Mouse (Mus musculus): ENCODE measurements at regions not wholly inside any gene's neighbourhood (a gene's known extent, or its start where the extent isn't known, plus 50 kb on each side); places are given as distances from the start of the nearest gene placed in this dataset.

- 52% methylated on average over 4 of the region's 4 CpGs for WGBS
- H3K9me3 ChIP-seq (ENCODE audit: low read length): no peaks in the 10 kb centered on the region
- no peak overlapping the region for H3K27ac ChIP-seq (ENCODE audit: low read length)
- H3K27me3 ChIP-seq (replicated peaks; ENCODE audit: insufficient read depth, low read length): no peaks in the 10 kb centered on the region
- H3K4me2 ChIP-seq (replicated peaks; ENCODE audit: low read depth, low read length): no peak overlapping the region
- H3K36me3 ChIP-seq (ENCODE audit: insufficient read depth, low read length): no peaks in the 10 kb centered on the region
- no peak overlapping the region for H3K9ac ChIP-seq (replicated peaks; ENCODE audit: low read depth)
- no peak for TF ChIP-seq EP300 (IDR thresholded peaks at IDR 0.05)
- TF ChIP-seq CTCF (IDR thresholded peaks at IDR 0.05): no peak
- H3K4me1 ChIP-seq (ENCODE audit: insufficient read depth, low read depth, low read length): no peaks in the 10 kb centered on the region
- ATAC-seq: no peak
- no peak overlapping the region for H3K4me3 ChIP-seq (ENCODE audit: low read depth, low read length)
- no peak for DNase-seq (ENCODE audit: low spot score)
Measured at GRCm38 (mm10) chr5:116735622-116736021, 144.0 kb upstream of the Srrm4 start.

- Histone ChIP-seq H3K4me1 (ENCODE audit: insufficient read depth, low read depth, low read length) (no peaks in the 10 kb centered on the region), H3K27ac (ENCODE audit: low read length) (no peak overlapping the region), H3K4me3 (ENCODE audit: low read depth, low read length) (no peak overlapping the region), H3K9ac (replicated peaks; ENCODE audit: low read depth) (no peak overlapping the region), H3K4me2 (replicated peaks; ENCODE audit: low read depth, low read length) (no peak overlapping the region), H3K36me3 (ENCODE audit: insufficient read depth, low read length) (no peaks in the 10 kb centered on the region), H3K9me3 (ENCODE audit: low read length) (no peaks in the 10 kb centered on the region), H3K27me3 (replicated peaks; ENCODE audit: insufficient read depth, low read length) (no peaks in the 10 kb centered on the region)
- no peak for ATAC-seq
- TF ChIP-seq CTCF (IDR thresholded peaks at IDR 0.05) (no peak), EP300 (IDR thresholded peaks at IDR 0.05) (no peak)
- WGBS: 83% methylated on average over 3 of the region's 3 CpGs
- DNase-seq (ENCODE audit: low spot score): no peak
Measured at GRCm38 (mm10) chr5:116731509-116731908, 139.9 kb upstream of the Srrm4 start.

GRCm38 (mm10) chr5:116719200-116719599 is 127.6 kb upstream of the Srrm4 start:
- no peak overlapping the region for H3K4me3 ChIP-seq (ENCODE audit: low read depth, low read length)
- ATAC-seq: no peak
- 50% methylated on average over 1 of the region's 1 CpGs for WGBS
- no peak overlapping the region for H3K27ac ChIP-seq (ENCODE audit: low read length)
- no peak overlapping the region for H3K4me2 ChIP-seq (replicated peaks; ENCODE audit: low read depth, low read length)
- no peaks in the 10 kb centered on the region for H3K36me3 ChIP-seq (ENCODE audit: insufficient read depth, low read length)
- no peaks in the 10 kb centered on the region for H3K27me3 ChIP-seq (replicated peaks; ENCODE audit: insufficient read depth, low read length)
- TF ChIP-seq CTCF (IDR thresholded peaks at IDR 0.05) (no peak), EP300 (IDR thresholded peaks at IDR 0.05) (no peak)
- H3K9me3 ChIP-seq (ENCODE audit: low read length): no peaks in the 10 kb centered on the region
- H3K4me1 ChIP-seq (ENCODE audit: insufficient read depth, low read depth, low read length): no peaks in the 10 kb centered on the region
- DNase-seq (ENCODE audit: low spot score): no peak
- no peak overlapping the region for H3K9ac ChIP-seq (replicated peaks; ENCODE audit: low read depth)

GRCm38 (mm10) chr5:116714256-116714655 is 122.6 kb upstream of the Srrm4 start:
- Histone ChIP-seq H3K4me2 (replicated peaks; ENCODE audit: low read depth, low read length) (no peak overlapping the region), H3K9ac (replicated peaks; ENCODE audit: low read depth) (no peak overlapping the region), H3K27ac (ENCODE audit: low read length) (no peak overlapping the region), H3K27me3 (replicated peaks; ENCODE audit: insufficient read depth, low read length) (no peaks in the 10 kb centered on the region), H3K4me1 (ENCODE audit: insufficient read depth, low read depth, low read length) (no peaks in the 10 kb centered on the region), H3K9me3 (ENCODE audit: low read length) (no peaks in the 10 kb centered on the region), H3K4me3 (ENCODE audit: low read depth, low read length) (no peak overlapping the region), H3K36me3 (ENCODE audit: insufficient read depth, low read length) (no peaks in the 10 kb centered on the region)
- ATAC-seq (no peak), DNase-seq (ENCODE audit: low spot score) (no peak)
- WGBS: 25% methylated on average over 7 of the region's 7 CpGs
- TF ChIP-seq CTCF (IDR thresholded peaks at IDR 0.05) (no peak), EP300 (IDR thresholded peaks at IDR 0.05) (no peak)

GRCm38 (mm10) chr5:116712056-116712455 is 120.4 kb upstream of the Srrm4 start:
- DNase-seq (ENCODE audit: low spot score): no peak
- 80% methylated on average over 3 of the region's 3 CpGs for WGBS
- H3K36me3 ChIP-seq (ENCODE audit: insufficient read depth, low read length): no peaks in the 10 kb centered on the region
- no peak overlapping the region for H3K9ac ChIP-seq (replicated peaks; ENCODE audit: low read depth)
- H3K27ac ChIP-seq (ENCODE audit: low read length): no peak overlapping the region
- H3K4me1 ChIP-seq (ENCODE audit: insufficient read depth, low read depth, low read length): no peaks in the 10 kb centered on the region
- H3K4me3 ChIP-seq (ENCODE audit: low read depth, low read length): no peak overlapping the region
- no peak for ATAC-seq
- H3K4me2 ChIP-seq (replicated peaks; ENCODE audit: low read depth, low read length): no peak overlapping the region
- H3K9me3 ChIP-seq (ENCODE audit: low read length): no peaks in the 10 kb centered on the region
- no peak for TF ChIP-seq EP300 (IDR thresholded peaks at IDR 0.05)
- no peak for TF ChIP-seq CTCF (IDR thresholded peaks at IDR 0.05)
- H3K27me3 ChIP-seq (replicated peaks; ENCODE audit: insufficient read depth, low read length): no peaks in the 10 kb centered on the region

GRCm38 (mm10) chr5:116708505-116708904 is 116.9 kb upstream of the Srrm4 start:
- ATAC-seq: no peak
- WGBS: 27% methylated on average over 6 of the region's 6 CpGs
- no peak for TF ChIP-seq EP300 (IDR thresholded peaks at IDR 0.05)
- TF ChIP-seq CTCF (IDR thresholded peaks at IDR 0.05): no peak

GRCm38 (mm10) chr5:116662466-116662865 is 70.8 kb upstream of the Srrm4 start:
- TF ChIP-seq CTCF (IDR thresholded peaks at IDR 0.05): no peak
- TF ChIP-seq EP300 (IDR thresholded peaks at IDR 0.05): no peak
- no peak overlapping the region for H3K4me3 ChIP-seq (ENCODE audit: low read depth, low read length)
- no peak overlapping the region for H3K9ac ChIP-seq (replicated peaks; ENCODE audit: low read depth)
- H3K4me1 ChIP-seq (ENCODE audit: insufficient read depth, low read depth, low read length): no peaks in the 10 kb centered on the region
- 49% methylated on average over 5 of the region's 5 CpGs for WGBS
- no peak overlapping the region for H3K4me2 ChIP-seq (replicated peaks; ENCODE audit: low read depth, low read length)
- DNase-seq (ENCODE audit: low spot score) (no peak), ATAC-seq (no peak)
- H3K27ac ChIP-seq (ENCODE audit: low read length): no peak overlapping the region
- no peaks in the 10 kb centered on the region for H3K36me3 ChIP-seq (ENCODE audit: insufficient read depth, low read length)
- H3K27me3 ChIP-seq (replicated peaks; ENCODE audit: insufficient read depth, low read length): no peaks in the 10 kb centered on the region
- no peaks in the 10 kb centered on the region for H3K9me3 ChIP-seq (ENCODE audit: low read length)

More at GRCm38 (mm10) chr5:116708505-116708904, 116.9 kb upstream of the Srrm4 start:
- Histone ChIP-seq H3K27me3 (replicated peaks; ENCODE audit: insufficient read depth, low read length) (no peaks in the 10 kb centered on the region), H3K27ac (ENCODE audit: low read length) (no peak overlapping the region), H3K4me3 (ENCODE audit: low read depth, low read length) (no peak overlapping the region), H3K9me3 (ENCODE audit: low read length) (no peaks in the 10 kb centered on the region), H3K4me2 (replicated peaks; ENCODE audit: low read depth, low read length) (no peak overlapping the region), H3K4me1 (ENCODE audit: insufficient read depth, low read depth, low read length) (no peaks in the 10 kb centered on the region), H3K36me3 (ENCODE audit: insufficient read depth, low read length) (no peaks in the 10 kb centered on the region), H3K9ac (replicated peaks; ENCODE audit: low read depth) (no peak overlapping the region)
- no peak for DNase-seq (ENCODE audit: low spot score)

All from lung, postnatal 0 days (tissue).